Mouse (Mus musculus) left cerebral cortex, adult 9 months (tissue): ENCODE measurements around the gene Ddrgk1.
A peak's percentile ranks its signal among the peaks of the same experiment; 100 is the strongest.
"Not testable (repeated sequence)": the region's sequence is repeated elsewhere in the genome, so short reads cannot be mapped to it uniquely, and the experiment has no call there.

Experiments used
- DNase-seq, 2 experiments: peaks; one replicate each; pipeline ENCODE4 v3.0.0; 2022; ENCODE audit warnings: low spot score in 2 of 2

The Ddrgk1 gene

GRCm38 (mm10) chr2:130653303-130653702 lies 11.2 kb downstream of the Ddrgk1 start:
- peak in 1 of 2 experiments; percentile 55 for DNase-seq

GRCm38 (mm10) chr2:130649028-130649427 lies 15.4 kb downstream of the Ddrgk1 start:
- DNase-seq = not testable (repeated sequence)

- no peak for DNase-seq
Measured at GRCm38 (mm10) chr2:130645198-130645597, 19.3 kb downstream of the Ddrgk1 start.

- peak; percentile 82 to 87 for DNase-seq
Measured at GRCm38 (mm10) chr2:130642684-130643369, 21.6 kb downstream of the Ddrgk1 start, which contains the start of gene Lzts3. Gene Lzts3 (minus strand): TSS chr2:130642803.

GRCm38 (mm10) chr2:130642197-130642660 lies 22.2 kb downstream of the Ddrgk1 start:
- no peak for DNase-seq

- no peak for DNase-seq
Measured at GRCm38 (mm10) chr2:130641351-130642025, 23.0 kb downstream of the Ddrgk1 start.

- no peak for DNase-seq
Measured at GRCm38 (mm10) chr2:130639276-130639675, 25.2 kb downstream of the Ddrgk1 start.

GRCm38 (mm10) chr2:130638101-130638611 lies 26.3 kb downstream of the Ddrgk1 start:
- no peak for DNase-seq

- no peak for DNase-seq
Measured at GRCm38 (mm10) chr2:130635847-130636246, 28.6 kb downstream of the Ddrgk1 start.

GRCm38 (mm10) chr2:130634739-130635411 lies 29.6 kb downstream of the Ddrgk1 start:
- DNase-seq = no peak

GRCm38 (mm10) chr2:130634006-130634738 lies 30.3 kb downstream of the Ddrgk1 start:
- DNase-seq = no peak

- DNase-seq = no peak
Measured at GRCm38 (mm10) chr2:130632887-130633675, 31.4 kb downstream of the Ddrgk1 start.

- DNase-seq = peak in 1 of 2 experiments; percentile 56
Measured at GRCm38 (mm10) chr2:130632416-130632815, 32.0 kb downstream of the Ddrgk1 start.

- DNase-seq = peak in 1 of 2 experiments; percentile 92
Measured at GRCm38 (mm10) chr2:130629839-130630203, 34.6 kb downstream of the Ddrgk1 start, which contains the start of the genes Fastkd5 and Ubox5. Gene Fastkd5 (minus strand): TSS chr2:130630027. Gene Ubox5 (minus strand): TSS chr2:130630038.

GRCm38 (mm10) chr2:130629080-130629838 lies 35.2 kb downstream of the Ddrgk1 start:
- DNase-seq = no peak

- DNase-seq = no peak
Measured at GRCm38 (mm10) chr2:130628424-130628823, 36.0 kb downstream of the Ddrgk1 start.

GRCm38 (mm10) chr2:130618972-130619371 lies 45.5 kb downstream of the Ddrgk1 start:
- DNase-seq = no peak

GRCm38 (mm10) chr2:130613091-130613490 lies 51.4 kb downstream of the Ddrgk1 start:
- no peak for DNase-seq
